Mouse (Mus musculus) macrophage (primary cell): Measurements from ENCODE around the gene H2afy. TPM values are rescaled to one million over a fixed set of nuclear protein-coding genes. Genes with fewer than 3 reads are reported as not detected.

Experiments used
- H3K27ac ChIP-seq: fragments of 350-480 bp; formaldehyde crosslinking; 2 replicates; pipeline ENCODE4 v1.9.0; 2021
- H3K36me3 ChIP-seq: fragments of 350-480 bp; formaldehyde crosslinking; 2 replicates; pipeline ENCODE4 v1.9.0; 2021; ENCODE audit errors: inconsistent target
- H3K4me3 ChIP-seq: fragments of 350-480 bp; formaldehyde crosslinking; 2 replicates; pipeline ENCODE4 v1.9.0; 2021; ENCODE audit errors: inconsistent target
- H3K79me2 ChIP-seq: fragments of 350-480 bp; formaldehyde crosslinking; 2 replicates; pipeline ENCODE4 v1.9.0; 2021; ENCODE audit errors: inconsistent target
- WGBS: methylation state at CpG from one replicate; pipeline ENCODE4 v1.1.7; 2026; ENCODE audit warnings: inconsistent platforms; ENCODE audit not compliant: missing documents; 5-methylcytosine and 5-hydroxymethylcytosine counted together
- polyA plus RNA-seq: library from polyadenylated mRNA; stranded (reverse); fragments of 250-400 nt; gene quantifications from 3 replicates; pipeline ENCODE4 v1.2.4, GENCODE M21; 2018; ENCODE audit warnings: inconsistent platforms

The H2afy gene
- polyA plus RNA-seq, 1 experiment from 2014 or later, result 96.3 TPM

GRCm38 (mm10) chr13:56084146-56084905 lies 51.8 kb downstream of the H2afy start:
- 91% methylated on average over 20 of the region's 20 CpGs for WGBS
- Histone ChIP-seq H3K27ac (no peak overlapping the region), H3K4me3 (no peak overlapping the region), H3K36me3 (peaks cover 98% of the 10 kb centered on the region), H3K79me2 (no peaks in the 10 kb centered on the region)

- Histone ChIP-seq H3K36me3 (peaks cover 97% of the 10 kb centered on the region), H3K27ac (no peak overlapping the region), H3K79me2 (no peaks in the 10 kb centered on the region), H3K4me3 (no peak overlapping the region)
- WGBS, result 91% methylated on average over 4 of the region's 5 CpGs
Observed at GRCm38 (mm10) chr13:56081656-56082055, 54.5 kb downstream of the H2afy start.

DNA sequence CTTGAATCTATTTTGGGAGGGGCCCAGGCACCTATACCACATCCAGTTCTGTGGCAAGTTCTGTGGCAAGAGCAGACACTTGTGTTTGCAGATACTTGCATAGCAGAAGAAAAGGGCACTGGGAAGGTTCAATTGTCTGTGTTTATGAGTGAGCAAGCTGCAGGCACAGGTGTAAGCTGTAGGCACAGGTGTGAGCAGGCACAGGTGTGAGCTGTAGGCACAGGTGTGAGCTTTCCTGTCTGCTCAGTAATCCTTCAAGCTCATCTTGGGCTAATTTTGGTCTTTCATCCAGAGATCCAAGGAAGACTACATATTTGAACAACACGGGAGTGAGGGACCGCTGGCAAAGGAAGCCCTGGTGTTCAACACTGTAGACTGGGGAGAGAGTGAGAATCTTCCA lies 56.5 kb downstream of the H2afy start:
- H3K27ac ChIP-seq, result no peak overlapping the region
- H3K36me3 ChIP-seq, result peaks cover 98% of the 10 kb centered on the region
- WGBS, result 96% methylated on average over 2 of the region's 2 CpGs
- no peaks in the 10 kb centered on the region for H3K79me2 ChIP-seq
- no peak overlapping the region for H3K4me3 ChIP-seq

- 93% methylated on average over 17 of the region's 17 CpGs for WGBS
- peaks cover 98% of the 10 kb centered on the region for H3K36me3 ChIP-seq
Observed at GRCm38 (mm10) chr13:56078724-56079262, 57.4 kb downstream of the H2afy start.

GRCm38 (mm10) chr13:56075930-56076329 lies 60.2 kb downstream of the H2afy start:
- Histone ChIP-seq H3K27ac (no peak overlapping the region), H3K36me3 (peaks cover 92% of the 10 kb centered on the region), H3K4me3 (no peak overlapping the region), H3K79me2 (no peaks in the 10 kb centered on the region)
- 97% methylated on average over 8 of the region's 8 CpGs for WGBS

More at GRCm38 (mm10) chr13:56078724-56079262, 57.4 kb downstream of the H2afy start:
- Histone ChIP-seq H3K79me2 (no peaks in the 10 kb centered on the region), H3K27ac (no peak overlapping the region), H3K4me3 (no peak overlapping the region)

DNA sequence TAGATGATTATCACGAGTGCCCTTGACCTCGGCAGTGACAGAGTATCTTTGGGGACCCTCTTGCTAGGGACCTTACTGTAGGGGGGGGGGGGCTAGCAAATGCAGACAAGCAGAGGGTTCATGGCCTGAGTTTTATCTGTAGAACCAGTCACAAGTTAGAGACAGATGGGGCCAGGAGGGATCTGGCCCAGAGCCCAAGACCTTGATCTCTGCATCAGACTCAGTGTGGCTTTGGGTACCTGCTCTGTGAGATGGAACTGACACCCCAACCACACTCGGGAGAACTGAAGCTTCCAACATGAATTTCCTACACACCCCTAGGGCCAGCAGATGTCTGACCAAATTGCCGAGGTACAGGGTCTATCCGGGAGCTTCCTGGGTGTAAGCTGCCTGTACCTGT lies 63.0 kb downstream of the H2afy start:
- peaks cover 67% of the 10 kb centered on the region for H3K36me3 ChIP-seq
- 84% methylated on average over 5 of the region's 5 CpGs for WGBS
- H3K79me2 ChIP-seq, result no peaks in the 10 kb centered on the region
- no peak overlapping the region for H3K27ac ChIP-seq
- no peak overlapping the region for H3K4me3 ChIP-seq

- H3K79me2 ChIP-seq, result no peaks in the 10 kb centered on the region
- no peak overlapping the region for H3K4me3 ChIP-seq
- H3K27ac ChIP-seq, result no peak overlapping the region
- 66% methylated on average over 4 of the region's 4 CpGs for WGBS
- H3K36me3 ChIP-seq, result peaks cover 57% of the 10 kb centered on the region
Observed at GRCm38 (mm10) chr13:56072268-56072607, 63.9 kb downstream of the H2afy start.

GRCm38 (mm10) chr13:56071586-56072267 lies 64.4 kb downstream of the H2afy start:
- 83% methylated on average over 13 of the region's 16 CpGs for WGBS
- Histone ChIP-seq H3K36me3 (peaks cover 52% of the 10 kb centered on the region), H3K4me3 (no peak overlapping the region), H3K79me2 (no peaks in the 10 kb centered on the region), H3K27ac (no peak overlapping the region)

DNA sequence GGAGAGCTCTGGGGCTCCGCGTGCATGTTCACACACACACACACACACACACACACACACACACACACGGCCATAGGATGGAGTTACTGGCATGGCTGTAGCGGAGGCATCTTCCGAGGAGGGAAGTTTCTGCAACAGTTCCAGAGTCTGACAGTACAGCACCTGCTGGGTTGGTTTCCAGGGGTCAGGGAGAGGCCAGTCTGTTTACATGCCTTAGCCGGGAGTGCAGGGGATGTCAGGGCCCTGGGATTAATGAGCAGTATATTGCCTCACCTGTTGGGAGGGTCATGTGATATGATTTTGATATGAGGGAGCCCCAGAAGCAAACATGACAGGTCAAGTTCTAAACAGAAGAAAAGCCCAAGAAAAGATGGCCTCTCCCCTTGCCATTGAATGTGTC lies 66.5 kb downstream of the H2afy start:
- Histone ChIP-seq H3K36me3 (peaks cover 31% of the 10 kb centered on the region), H3K4me3 (no peak overlapping the region), H3K27ac (no peak overlapping the region), H3K79me2 (no peaks in the 10 kb centered on the region)
- 80% methylated on average over 4 of the region's 6 CpGs for WGBS

DNA sequence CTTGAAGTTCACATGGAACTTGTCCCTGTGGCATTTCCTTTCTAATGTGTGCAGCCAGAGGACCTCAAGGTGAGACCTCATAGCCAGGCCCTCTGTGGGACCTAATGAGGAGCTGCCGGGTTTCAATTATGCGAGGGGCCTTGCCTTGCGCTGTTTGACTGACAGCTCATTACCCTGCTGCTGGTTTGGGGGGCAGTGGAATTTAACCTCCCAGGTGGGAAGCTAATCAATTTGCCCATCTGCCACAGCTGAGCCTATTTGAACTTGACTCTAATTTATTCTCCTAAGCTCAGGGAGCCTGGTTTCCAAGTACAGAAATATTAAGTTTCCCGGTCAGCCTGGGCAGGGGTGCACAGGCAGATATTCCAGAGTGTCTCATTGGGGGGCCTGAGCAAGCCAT lies 67.6 kb downstream of the H2afy start:
- peaks cover 20% of the 10 kb centered on the region for H3K36me3 ChIP-seq
- WGBS, result 94% methylated on average over 4 of the region's 4 CpGs
- H3K79me2 ChIP-seq, result no peaks in the 10 kb centered on the region
- H3K27ac ChIP-seq, result no peak overlapping the region
- H3K4me3 ChIP-seq, result no peak overlapping the region

- 0 out of 2 replicates have a peak, but pooled peaks cover 4% of the 10 kb centered on the region for H3K36me3 ChIP-seq
- no peak overlapping the region for H3K27ac ChIP-seq
- H3K4me3 ChIP-seq, result no peak overlapping the region
- no peaks in the 10 kb centered on the region for H3K79me2 ChIP-seq
- WGBS, result 26% methylated on average over 2 of the region's 2 CpGs
Observed at GRCm38 (mm10) chr13:56066904-56067303, 69.3 kb downstream of the H2afy start.

GRCm38 (mm10) chr13:56066152-56066551 lies 70.0 kb downstream of the H2afy start:
- Histone ChIP-seq H3K36me3 (no peaks in the 10 kb centered on the region), H3K79me2 (no peaks in the 10 kb centered on the region), H3K27ac (no peak overlapping the region), H3K4me3 (no peak overlapping the region)
- 87% methylated on average over 21 of the region's 21 CpGs for WGBS

- WGBS, result 93% methylated on average over 8 of the region's 8 CpGs
- Histone ChIP-seq H3K27ac (no peak overlapping the region), H3K4me3 (no peak overlapping the region), H3K36me3 (no peaks in the 10 kb centered on the region), H3K79me2 (no peaks in the 10 kb centered on the region)
Observed at GRCm38 (mm10) chr13:56057761-56058160, 78.4 kb downstream of the H2afy start.

GRCm38 (mm10) chr13:56055720-56056119 lies 80.4 kb downstream of the H2afy start:
- WGBS, result 52% methylated on average over 5 of the region's 5 CpGs
- H3K79me2 ChIP-seq, result no peaks in the 10 kb centered on the region
- H3K36me3 ChIP-seq, result no peaks in the 10 kb centered on the region
- no peak overlapping the region for H3K4me3 ChIP-seq
- no peak overlapping the region for H3K27ac ChIP-seq

GRCm38 (mm10) chr13:56054089-56054488 lies 82.1 kb downstream of the H2afy start:
- H3K79me2 ChIP-seq, result no peaks in the 10 kb centered on the region
- WGBS, result 94% methylated on average over 6 of the region's 6 CpGs
- no peak overlapping the region for H3K27ac ChIP-seq
- no peaks in the 10 kb centered on the region for H3K36me3 ChIP-seq
- no peak overlapping the region for H3K4me3 ChIP-seq
